Mouse (Mus musculus): ENCODE data around the gene Fam78a. TPM values are rescaled to one million over a fixed set of nuclear protein-coding genes. Genes with fewer than 3 reads are reported as not detected.

Fam78a gene
- total and polyA plus RNA-seq, 3 experiments: 16.0 to 17.4 TPM; not detected in 1

DNA sequence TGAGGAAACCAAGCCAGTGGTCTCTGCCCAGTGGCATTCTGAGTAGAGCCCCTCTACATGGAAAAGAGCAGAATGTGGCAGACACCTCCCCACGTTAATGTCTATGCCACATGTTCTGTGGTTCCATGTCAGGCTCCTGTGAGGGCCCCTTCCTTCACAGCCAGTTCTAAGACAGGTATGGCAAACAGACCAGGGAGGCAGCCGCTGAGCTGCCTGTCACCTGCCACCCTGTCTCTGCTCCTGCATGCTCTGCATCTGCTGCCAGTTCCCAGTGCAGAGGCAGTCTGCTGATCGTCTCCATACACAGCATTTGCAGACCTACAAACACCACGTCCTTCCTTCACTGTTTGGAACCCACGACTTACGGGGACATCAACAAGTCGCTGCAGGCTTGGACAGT, 32.2 kb downstream of the Fam78a start:
- no peak for DNase-seq (ENCODE audit: low read depth, low spot score)
- Histone ChIP-seq H3K9me3 (replicated peaks; ENCODE audit: insufficient read depth, low read length) (no peaks in the 10 kb centered on the region), H3K79me2 (ENCODE audit: control insufficient read depth, insufficient read depth, low read length, poor library complexity) (no peaks in the 10 kb centered on the region), H3K4me1 (ENCODE audit: control insufficient read depth in 1 of 2, insufficient read depth in 2 of 2, low read length in 2 of 2) (peaks cover 7 to 14% of the 10 kb centered on the region in 2 experiments), H3K27ac (ENCODE audit: control insufficient read depth, low read depth, low read length) (no peak overlapping the region), H3K9ac (ENCODE audit: control insufficient read depth, low read depth, low read length, poor library complexity, severe bottlenecking) (no peak overlapping the region), H3K36me3 (ENCODE audit: control insufficient read depth in 1 of 2, insufficient read depth in 2 of 2, low read length in 2 of 2) (peaks cover 10 to 12% of the 10 kb centered on the region in 2 experiments), H3K4me3 (ENCODE audit: control insufficient read depth in 1 of 2, insufficient read depth in 1 of 2, low read depth in 2 of 2, low read length in 2 of 2) (no peak overlapping the region), H3K27me3 (ENCODE audit: control insufficient read depth in 1 of 2, insufficient read depth in 2 of 2, low read length in 2 of 2) (no peaks in the 10 kb centered on the region)
- TF ChIP-seq MAFK (IDR thresholded peaks at IDR 0.05; ENCODE audit: borderline replicate concordance, low read depth, low read length) (no peak), KAT2A (conservative IDR thresholded peaks at IDR 0.05; ENCODE audit: low read depth, low read length) (no peak), POLR2AphosphoS2 (IDR thresholded peaks at IDR 0.05; ENCODE audit: low read length) (no peak), SMC3 (IDR thresholded peaks at IDR 0.05; ENCODE audit: low read depth, low read length) (no peak), NELFE (IDR thresholded peaks at IDR 0.05; ENCODE audit: low read depth, low read length) (no peak), USF2 (IDR thresholded peaks at IDR 0.05; ENCODE audit: borderline replicate concordance in 1 of 2, insufficient read depth in 1 of 2, low read depth in 1 of 2, low read length in 2 of 2) (no peak), POLR2A (IDR thresholded peaks at IDR 0.05; ENCODE audit: control insufficient read depth in 1 of 2, insufficient read depth in 1 of 2, low read depth in 1 of 2, low read length in 2 of 2, poor library complexity in 1 of 2) (no peak)

DNA sequence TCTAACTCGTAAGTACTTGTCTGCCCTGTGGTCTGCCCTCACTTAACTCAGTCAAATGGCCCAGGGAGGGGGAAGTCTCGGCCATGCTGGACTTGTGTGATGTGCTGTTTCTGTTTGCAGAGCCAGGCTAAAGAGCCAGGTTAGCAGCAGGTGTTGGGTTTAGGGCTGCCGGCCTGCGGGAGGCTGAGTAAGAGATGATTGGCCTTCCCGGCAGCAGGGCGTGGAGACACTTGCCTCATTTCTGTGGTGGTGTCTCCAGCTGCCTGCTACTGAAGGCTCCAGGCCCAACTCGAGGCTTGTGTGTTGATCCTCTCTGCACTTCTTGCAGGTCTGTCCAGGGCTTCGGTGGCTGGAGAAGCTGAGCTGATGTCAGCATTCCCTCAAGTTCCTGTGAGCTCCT, 32.9 kb downstream of the Fam78a start:
- Histone ChIP-seq H3K9me3 (replicated peaks; ENCODE audit: insufficient read depth, low read length) (no peaks in the 10 kb centered on the region), H3K27me3 (ENCODE audit: control insufficient read depth in 1 of 2, insufficient read depth in 2 of 2, low read length in 2 of 2) (no peaks in the 10 kb centered on the region), H3K4me1 (ENCODE audit: control insufficient read depth in 1 of 2, insufficient read depth in 2 of 2, low read length in 2 of 2) (peaks cover 4 to 9% of the 10 kb centered on the region in 2 experiments), H3K27ac (ENCODE audit: control insufficient read depth, low read depth, low read length) (no peak overlapping the region), H3K9ac (ENCODE audit: control insufficient read depth, low read depth, low read length, poor library complexity, severe bottlenecking) (no peak overlapping the region), H3K79me2 (ENCODE audit: control insufficient read depth, insufficient read depth, low read length, poor library complexity) (no peaks in the 10 kb centered on the region), H3K36me3 (ENCODE audit: control insufficient read depth in 1 of 2, insufficient read depth in 2 of 2, low read length in 2 of 2) (peaks cover 7 to 12% of the 10 kb centered on the region in 2 experiments), H3K4me3 (ENCODE audit: control insufficient read depth in 1 of 2, insufficient read depth in 1 of 2, low read depth in 2 of 2, low read length in 2 of 2) (no peak overlapping the region)
- DNase-seq (ENCODE audit: low read depth, low spot score): no peak
- TF ChIP-seq USF2 (IDR thresholded peaks at IDR 0.05; ENCODE audit: borderline replicate concordance in 1 of 2, insufficient read depth in 1 of 2, low read depth in 1 of 2, low read length in 2 of 2): no peak
- no peak for TF ChIP-seq POLR2AphosphoS5 (IDR thresholded peaks at IDR 0.05; ENCODE audit: borderline replicate concordance, low read depth, low read length)
- TF ChIP-seq CHD2 (IDR thresholded peaks at IDR 0.05; ENCODE audit: low read length): no peak
- TF ChIP-seq CHD1 (IDR thresholded peaks at IDR 0.05; ENCODE audit: low read depth, low read length): no peak
- TF ChIP-seq MAX (IDR thresholded peaks at IDR 0.05; ENCODE audit: low read length): no peak
- no peak for TF ChIP-seq GATA1 (IDR thresholded peaks at IDR 0.05; ENCODE audit: low read depth, low read length)
- no peak for TF ChIP-seq MAFK (IDR thresholded peaks at IDR 0.05; ENCODE audit: borderline replicate concordance, low read depth, low read length)
- TF ChIP-seq NELFE (IDR thresholded peaks at IDR 0.05; ENCODE audit: low read depth, low read length): no peak
- no peak for TF ChIP-seq ETS1 (IDR thresholded peaks at IDR 0.05; ENCODE audit: low read depth, low read length)
- TF ChIP-seq SIN3A (IDR thresholded peaks at IDR 0.05; ENCODE audit: low read length): no peak
- no peak for TF ChIP-seq HCFC1 (IDR thresholded peaks at IDR 0.05; ENCODE audit: low read depth, low read length)
- TF ChIP-seq ZKSCAN1 (IDR thresholded peaks at IDR 0.05; ENCODE audit: low read depth, low read length): no peak
- TF ChIP-seq MYB (IDR thresholded peaks at IDR 0.05; ENCODE audit: low read depth, low read length): no peak
- no peak for TF ChIP-seq MEF2A (IDR thresholded peaks at IDR 0.05; ENCODE audit: extremely low read depth, insufficient replicate concordance, low read depth, low read length, poor library complexity, severe bottlenecking)
- no peak for TF ChIP-seq TBP (IDR thresholded peaks at IDR 0.05; ENCODE audit: low read depth, low read length)
- TF ChIP-seq POLR2A (IDR thresholded peaks at IDR 0.05; ENCODE audit: control insufficient read depth in 1 of 2, insufficient read depth in 1 of 2, low read depth in 1 of 2, low read length in 2 of 2, poor library complexity in 1 of 2): no peak
- no peak for TF ChIP-seq ZC3H11A (IDR thresholded peaks at IDR 0.05; ENCODE audit: low read depth, low read length)
- no peak for TF ChIP-seq MYC (IDR thresholded peaks at IDR 0.05; ENCODE audit: low read depth, low read length)
- TF ChIP-seq CTCF (IDR thresholded peaks at IDR 0.05 in 2 of 3, conservative IDR thresholded peaks at IDR 0.05 in 1 of 3; ENCODE audit: control insufficient read depth in 1 of 3, insufficient read depth in 1 of 3, low read depth in 2 of 3, low read length in 3 of 3, poor library complexity in 1 of 3, severe bottlenecking in 1 of 3): no peak
- TF ChIP-seq MXI1 (IDR thresholded peaks at IDR 0.05; ENCODE audit: low read depth, low read length): no peak

Measured in MEL (cell line).